ENCODE assay signal across 10 mouse cellular contexts in the genomic region with DNA sequence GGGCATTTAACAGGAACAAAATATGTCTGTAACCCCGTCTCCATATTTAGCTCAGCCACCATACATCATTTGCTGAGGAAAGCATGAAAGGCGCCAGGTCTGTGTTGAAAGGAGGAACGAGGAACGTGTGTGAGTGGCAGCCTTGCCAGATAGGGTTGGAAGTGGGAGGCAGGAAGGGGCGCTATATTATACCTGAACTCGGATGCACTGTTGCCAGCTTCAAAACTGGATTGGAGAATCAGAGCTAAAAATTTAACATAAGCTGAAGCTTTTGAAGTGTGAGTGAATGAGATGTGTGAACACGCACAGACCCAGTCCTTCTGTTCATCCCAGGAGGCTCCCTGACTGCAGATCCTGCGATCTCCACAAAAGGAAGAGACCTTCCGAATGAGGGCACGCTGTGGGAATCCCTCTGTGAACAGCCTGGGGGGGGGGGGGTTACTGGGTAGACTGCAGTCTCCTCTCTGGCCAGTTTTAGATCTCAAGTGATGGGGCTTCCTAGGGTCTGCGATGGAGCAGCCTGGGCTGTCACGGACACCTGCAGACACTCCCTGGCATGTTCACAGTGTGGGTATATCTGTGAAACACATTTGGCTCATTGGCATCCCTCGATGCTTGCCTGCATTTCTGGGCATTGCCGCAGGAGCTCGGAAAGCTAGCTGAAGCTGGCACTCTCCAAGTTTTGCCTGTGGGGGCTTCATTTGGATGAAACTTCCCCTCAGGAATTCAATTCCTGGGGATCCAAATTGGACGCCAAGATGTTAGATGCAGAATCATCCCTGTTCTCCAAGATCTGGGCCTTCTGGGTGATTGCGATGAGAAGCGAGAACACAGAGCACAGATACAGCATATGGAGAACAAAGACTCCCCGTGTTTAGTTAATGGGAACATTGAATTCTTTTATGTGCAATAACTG.
A peak's percentile ranks its signal among the peaks of the same experiment; 100 is the strongest.
DNase-seq lines count a peak whose midpoint lies in the region; ATAC-seq lines count a peak whose summit lies in the region.
"Had no signal": no experiment of that assay in that cellular context is flagged by ENCODE, and none has a peak within 500 bp of the region (broad histone marks: within the 10 kb centered on the region; RNA-seq: fewer than 3 reads in every experiment).

No protein-coding gene starts in this region.

- no peak overlapping the region for H3K4me2 ChIP-seq in forebrain, embryonic 12.5 days
- H3K4me2 ChIP-seq in forebrain, embryonic 11.5 days (ENCODE audit: low read depth, low read length, severe bottlenecking): no peak overlapping the region

- H3K27ac ChIP-seq in forebrain, embryonic 12.5 days: no peak overlapping the region
- no peak overlapping the region for H3K27ac ChIP-seq in forebrain, embryonic 11.5 days (ENCODE audit: low read depth, low read length)

- no peak overlapping the region for H3K4me3 ChIP-seq in forebrain, embryonic 12.5 days (replicated peaks)
- no peak overlapping the region for H3K4me3 ChIP-seq in forebrain, embryonic 11.5 days (ENCODE audit: low read depth, low read length)
- H3K4me3 ChIP-seq: megakaryocyte, embryonic 14.5 days had no signal

- H3K9me3 ChIP-seq in forebrain, embryonic 12.5 days: no peaks in the 10 kb centered on the region
- no peaks in the 10 kb centered on the region for H3K9me3 ChIP-seq in forebrain, embryonic 11.5 days (ENCODE audit: control insufficient read depth, low read length)
- H3K9me3 ChIP-seq: megakaryocyte, embryonic 14.5 days had no signal

- ATAC-seq in forebrain, embryonic 12.5 days (ENCODE audit: low FRiP score): peak; percentile 58; the same call in 1 of the 2 replicates
- ATAC-seq in forebrain, embryonic 11.5 days (replicated peaks; ENCODE audit: low FRiP score): no peak
- ATAC-seq in granulocyte monocyte progenitor cell, adult 5-6 weeks (replicated peaks; ENCODE audit: poor library complexity, severe bottlenecking): peak; percentile 68

- H3K4me1 ChIP-seq in forebrain, embryonic 12.5 days: no peaks in the 10 kb centered on the region
- no peaks in the 10 kb centered on the region for H3K4me1 ChIP-seq in forebrain, embryonic 11.5 days (replicated peaks; ENCODE audit: control insufficient read depth, insufficient read depth, low read length)
- H3K4me1 ChIP-seq: megakaryocyte, embryonic 14.5 days had no signal

- H3K36me3 ChIP-seq in forebrain, embryonic 12.5 days (replicated peaks): no peaks in the 10 kb centered on the region
- no peaks in the 10 kb centered on the region for H3K36me3 ChIP-seq in forebrain, embryonic 11.5 days (ENCODE audit: control insufficient read depth, insufficient read depth, low read length)

- no peak overlapping the region for H3K9ac ChIP-seq in forebrain, embryonic 12.5 days
- H3K9ac ChIP-seq in forebrain, embryonic 11.5 days (ENCODE audit: low read length): no peak overlapping the region

- no peaks in the 10 kb centered on the region for H3K27me3 ChIP-seq in forebrain, embryonic 12.5 days
- H3K27me3 ChIP-seq in forebrain, embryonic 11.5 days (ENCODE audit: control insufficient read depth, insufficient read depth, low read length): no peaks in the 10 kb centered on the region

- no peak for DNase-seq in forebrain, embryonic 11.5 days (ENCODE audit: low spot score)
- DNase-seq in cerebellum, adult 8-10 months: peak; percentile 50
- peak; percentile 69 to 82 for DNase-seq in left cerebral cortex, postnatal 36 days (ENCODE audit: low spot score in 2 of 2)
- DNase-seq in kidney, postnatal 14 days: no peak
- DNase-seq in embryo, embryonic 11 days: no peak
- no peak for DNase-seq in lung, postnatal 10 days
- DNase-seq: gastrocnemius, postnatal 36 days had no signal

- intact Hi-C loops in left cerebral cortex, postnatal 36 days (cut with DNase I): no loop called here

- 85% methylated on average over 19 of the region's 19 CpGs for WGBS in forebrain, embryonic 12.5 days
- WGBS in forebrain, embryonic 11.5 days: 84% methylated on average over 19 of the region's 19 CpGs

Comparison
In these comparisons a context has a peak if more than half of its experiments do, and no peak if none do; other contexts are left out.
1. DNase-seq: peak in cerebellum, adult 8-10 months (single experiment) and left cerebral cortex, postnatal 36 days (2 of 2); none in forebrain, embryonic 11.5 days (single experiment), kidney, postnatal 14 days (single experiment), embryo, embryonic 11 days (single experiment) and lung, postnatal 10 days (single experiment).